ENCODE assay signal across 7 mouse cellular contexts in the genomic region with DNA sequence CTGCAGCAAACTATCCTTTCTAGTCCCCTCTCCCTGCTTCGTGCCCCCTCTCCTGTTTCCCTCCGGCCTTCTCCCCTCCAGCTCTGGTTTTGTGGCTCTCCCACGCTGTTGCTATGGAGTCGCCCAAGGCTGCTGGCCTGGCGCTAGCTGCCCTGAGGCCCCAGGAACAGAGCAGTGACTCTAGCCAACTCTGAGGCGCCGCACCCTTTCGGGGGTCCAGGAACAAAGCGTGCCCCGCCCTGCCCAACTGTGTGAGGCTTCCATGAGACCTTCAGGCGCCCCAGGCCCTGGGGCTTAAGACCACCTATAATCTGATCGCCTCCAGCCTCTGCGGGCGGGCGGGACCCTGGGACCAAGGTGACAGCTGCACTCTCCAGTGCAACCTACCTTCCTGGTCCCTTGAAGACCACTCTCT.
DNase-seq lines count a peak whose midpoint lies in the region; ATAC-seq and TF ChIP-seq lines count a peak whose summit lies in the region.

No protein-coding gene starts in this region.

- H3K4me1 ChIP-seq in E14TG2a.4 (replicated peaks; ENCODE audit: low read depth, low read length), result peaks cover 46% of the 10 kb centered on the region
- H3K4me1 ChIP-seq in embryonic facial prominence, embryonic 14.5 days (ENCODE audit: control insufficient read depth, insufficient read depth, low read length), result peaks cover 8% of the 10 kb centered on the region; the same call in 1 of the 2 replicates
- no peaks in the 10 kb centered on the region for H3K4me1 ChIP-seq in liver, postnatal 0 days (ENCODE audit: insufficient read depth)

- H3K36me3 ChIP-seq in E14TG2a.4 (ENCODE audit: insufficient read depth, low read length), result no peaks in the 10 kb centered on the region
- no peaks in the 10 kb centered on the region for H3K36me3 ChIP-seq in embryonic facial prominence, embryonic 14.5 days (ENCODE audit: control insufficient read depth, insufficient read depth, low read length)
- H3K36me3 ChIP-seq in liver, postnatal 0 days (replicated peaks; ENCODE audit: insufficient read depth, low read length), result no peaks in the 10 kb centered on the region

- peak overlapping the region; percentile 95 for H3K4me2 ChIP-seq in embryonic facial prominence, embryonic 14.5 days (ENCODE audit: low read depth, low read length)
- peak overlapping the region; percentile 77 for H3K4me2 ChIP-seq in liver, postnatal 0 days (ENCODE audit: low read depth, low read length)

- H3K27ac ChIP-seq in embryonic facial prominence, embryonic 14.5 days (replicated peaks; ENCODE audit: low read depth, low read length), result no peak overlapping the region
- no peak overlapping the region for H3K27ac ChIP-seq in liver, postnatal 0 days (ENCODE audit: low read depth)

- H3K27me3 ChIP-seq in E14TG2a.4 (ENCODE audit: insufficient read depth, low read length), result peaks cover 55% of the 10 kb centered on the region
- H3K27me3 ChIP-seq in embryonic facial prominence, embryonic 14.5 days (replicated peaks; ENCODE audit: control insufficient read depth, insufficient read depth, low read length), result peaks cover 20% of the 10 kb centered on the region
- H3K27me3 ChIP-seq in liver, postnatal 0 days (ENCODE audit: insufficient read depth, low read length), result peaks cover 13% of the 10 kb centered on the region

- TF ChIP-seq CTCF in E14TG2a.4 (conservative IDR thresholded peaks at IDR 0.05; ENCODE audit: low read length), result no peak
- TF ChIP-seq CTCF in liver, postnatal 0 days (IDR thresholded peaks at IDR 0.05; ENCODE audit: low read depth), result no peak

- H3K4me3 ChIP-seq in E14TG2a.4 (replicated peaks; ENCODE audit: low read length), result peak overlapping the region; percentile 75
- H3K4me3 ChIP-seq in embryonic facial prominence, embryonic 14.5 days (ENCODE audit: low read depth, low read length), result peak overlapping the region; percentile 52
- peak overlapping the region; percentile 45 for H3K4me3 ChIP-seq in liver, postnatal 0 days (ENCODE audit: low read depth, low read length)

- peak; percentile 63 for DNase-seq in MN1 (ENCODE audit: low spot score)
- peak; percentile 55 for DNase-seq in embryonic facial prominence, embryonic 14.5 days (ENCODE audit: low spot score)
- peak; percentile 58 for DNase-seq in heart, postnatal 4 days
- peak; percentile 22 for DNase-seq in liver, postnatal 0 days
- DNase-seq in ovary, adult 18-20 months (ENCODE audit: low spot score), result peak; percentile 72
- DNase-seq in frontal cortex, postnatal 25 days (ENCODE audit: low spot score in 2 of 2), result no peak

- H3K9ac ChIP-seq in embryonic facial prominence, embryonic 14.5 days (ENCODE audit: low read depth, low read length), result peak overlapping the region; percentile 58
- H3K9ac ChIP-seq in liver, postnatal 0 days (replicated peaks), result no peak overlapping the region

- no peak for TF ChIP-seq EP300 in liver, postnatal 0 days (IDR thresholded peaks at IDR 0.05; ENCODE audit: low read depth)

- WGBS in embryonic facial prominence, embryonic 14.5 days, result 3% methylated on average over 10 of the region's 15 CpGs
- 6% methylated on average over 15 of the region's 15 CpGs for WGBS in liver, postnatal 0 days (ENCODE audit: insufficient replicate concordance)

- ATAC-seq in embryonic facial prominence, embryonic 14.5 days (ENCODE audit: low read depth), result peak; percentile 77; the same call in 1 of the 2 replicates
- no peak for ATAC-seq in liver, postnatal 0 days

- H3K9me3 ChIP-seq in E14TG2a.4 (ENCODE audit: low read length), result no peaks in the 10 kb centered on the region
- no peaks in the 10 kb centered on the region for H3K9me3 ChIP-seq in embryonic facial prominence, embryonic 14.5 days (ENCODE audit: control insufficient read depth, low read length)
- no peaks in the 10 kb centered on the region for H3K9me3 ChIP-seq in liver, postnatal 0 days (ENCODE audit: low read length)

Comparison
In these comparisons a context has a peak if more than half of its experiments do, and no peak if none do; other contexts are left out.
1. DNase-seq: peak in MN1 (single experiment), embryonic facial prominence, embryonic 14.5 days (single experiment), heart, postnatal 4 days (single experiment), liver, postnatal 0 days (single experiment) and ovary, adult 18-20 months (single experiment); none in frontal cortex, postnatal 25 days (0 of 2).
2. Peak in every context shown above with its lines, with median percentiles within 50 percentile points of each other: H3K4me3 ChIP-seq.